In genomic region chr15:56278622-56279301, GRCm38 (mm10) we compare ENCODE assay signal across 9 mouse cellular contexts.
DNase-seq lines count a peak whose midpoint lies in the region; ATAC-seq and TF ChIP-seq lines count a peak whose summit lies in the region.
"Had no signal": no experiment of that assay in that cellular context is flagged by ENCODE, and none has a peak within 500 bp of the region (broad histone marks: within the 10 kb centered on the region; RNA-seq: fewer than 3 reads in every experiment).

No protein-coding gene starts in this region.

- TF ChIP-seq POLR2A in cerebellum, adult 2 months (IDR thresholded peaks at IDR 0.05; ENCODE audit: borderline replicate concordance, insufficient read depth, low read length) = no peak

- DNase-seq in liver = peak; percentile 21
- peak; percentile 78 for DNase-seq in embryonic facial prominence, embryonic 11.5 days (ENCODE audit: low spot score)
- peak; percentile 78 for DNase-seq in heart, embryonic 10.5 days (ENCODE audit: low spot score)
- DNase-seq in kidney, adult 8-10 months = peak; percentile 2 to 13
- peak; percentile 66 for DNase-seq in lung, postnatal 14 days
- peak; percentile 5 for DNase-seq in telencephalon, adult 2 months (ENCODE audit: low read depth, low spot score)
- DNase-seq in cerebellum, adult 2 months = no peak

- H3K27ac ChIP-seq in liver, embryonic 12.5 days = no peak overlapping the region
- no peak overlapping the region for H3K27ac ChIP-seq in embryonic facial prominence, embryonic 11.5 days (replicated peaks; ENCODE audit: low read depth, low read length)
- no peak overlapping the region for H3K27ac ChIP-seq in heart, embryonic 10.5 days
- no peak overlapping the region for H3K27ac ChIP-seq in cerebellum, adult 2 months (ENCODE audit: insufficient read depth, low read length)

- WGBS in liver, embryonic 12.5 days (ENCODE audit: insufficient replicate concordance) = 57% methylated on average over 7 of the region's 7 CpGs
- 53% methylated on average over 7 of the region's 7 CpGs for WGBS in embryonic facial prominence, embryonic 11.5 days
- WGBS in heart, embryonic 10.5 days = 46% methylated on average over 7 of the region's 7 CpGs
- WGBS in cerebellum, adult 2 months = 16% methylated on average over 7 of the region's 7 CpGs

- TF ChIP-seq CTCF in cerebellum, adult 2 months (IDR thresholded peaks at IDR 0.05; ENCODE audit: borderline replicate concordance, insufficient read depth, low read depth, low read length) = no peak

- no peaks in the 10 kb centered on the region for H3K4me1 ChIP-seq in liver, embryonic 12.5 days
- no peaks in the 10 kb centered on the region for H3K4me1 ChIP-seq in embryonic facial prominence, embryonic 11.5 days (ENCODE audit: control insufficient read depth, insufficient read depth, low read length)
- no peaks in the 10 kb centered on the region for H3K4me1 ChIP-seq in heart, embryonic 10.5 days
- H3K4me1 ChIP-seq in cerebellum, adult 2 months (ENCODE audit: control insufficient read depth, insufficient read depth, low read length) = no peaks in the 10 kb centered on the region

- no peaks in the 10 kb centered on the region for H3K36me3 ChIP-seq in liver, embryonic 12.5 days
- no peaks in the 10 kb centered on the region for H3K36me3 ChIP-seq in embryonic facial prominence, embryonic 11.5 days (replicated peaks; ENCODE audit: control insufficient read depth, insufficient read depth, low read depth, low read length)
- H3K36me3 ChIP-seq in heart, embryonic 10.5 days = no peaks in the 10 kb centered on the region
- H3K36me3 ChIP-seq: G1E had no signal

- no peak for ATAC-seq in liver, embryonic 12.5 days
- ATAC-seq in embryonic facial prominence, embryonic 11.5 days (replicated peaks; ENCODE audit: insufficient number of reproducible peaks, low FRiP score, low TSS enrichment, low read depth) = 0 out of 2 replicates have a peak, but pooled peaks have one; percentile 48

- no peak overlapping the region for H3K4me3 ChIP-seq in liver, embryonic 12.5 days
- no peak overlapping the region for H3K4me3 ChIP-seq in embryonic facial prominence, embryonic 11.5 days (ENCODE audit: low read depth, low read length)
- no peak overlapping the region for H3K4me3 ChIP-seq in heart, embryonic 10.5 days
- no peak overlapping the region for H3K4me3 ChIP-seq in cerebellum, adult 2 months (replicated peaks; ENCODE audit: insufficient read depth, low read depth, low read length)

- H3K4me2 ChIP-seq in liver, embryonic 12.5 days = no peak overlapping the region
- no peak overlapping the region for H3K4me2 ChIP-seq in embryonic facial prominence, embryonic 11.5 days (ENCODE audit: low read depth, low read length)

- no peaks in the 10 kb centered on the region for H3K9me3 ChIP-seq in liver, embryonic 12.5 days (replicated peaks)
- no peaks in the 10 kb centered on the region for H3K9me3 ChIP-seq in embryonic facial prominence, embryonic 11.5 days (replicated peaks; ENCODE audit: control insufficient read depth, low read length)
- no peaks in the 10 kb centered on the region for H3K9me3 ChIP-seq in heart, embryonic 10.5 days
- H3K9me3 ChIP-seq: G1E had no signal

- H3K9ac ChIP-seq in liver, embryonic 12.5 days = no peak overlapping the region
- no peak overlapping the region for H3K9ac ChIP-seq in embryonic facial prominence, embryonic 11.5 days (replicated peaks; ENCODE audit: low read length)

- no peaks in the 10 kb centered on the region for H3K27me3 ChIP-seq in liver, embryonic 12.5 days (replicated peaks)
- H3K27me3 ChIP-seq in embryonic facial prominence, embryonic 11.5 days (ENCODE audit: control insufficient read depth, insufficient read depth, low read length) = no peaks in the 10 kb centered on the region
- no peaks in the 10 kb centered on the region for H3K27me3 ChIP-seq in heart, embryonic 10.5 days (ENCODE audit: insufficient read depth, poor library complexity, severe bottlenecking)
- no peaks in the 10 kb centered on the region for H3K27me3 ChIP-seq in cerebellum, adult 2 months (ENCODE audit: control insufficient read depth, insufficient read depth, low read length)

Comparison
In these comparisons a context has a peak if more than half of its experiments do, and no peak if none do; other contexts are left out.
1. DNase-seq: peak in liver (single experiment), embryonic facial prominence, embryonic 11.5 days (single experiment), heart, embryonic 10.5 days (single experiment), kidney, adult 8-10 months (2 of 2), lung, postnatal 14 days (single experiment) and telencephalon, adult 2 months (single experiment); none in cerebellum, adult 2 months (0 of 2).